In the genomic region with DNA sequence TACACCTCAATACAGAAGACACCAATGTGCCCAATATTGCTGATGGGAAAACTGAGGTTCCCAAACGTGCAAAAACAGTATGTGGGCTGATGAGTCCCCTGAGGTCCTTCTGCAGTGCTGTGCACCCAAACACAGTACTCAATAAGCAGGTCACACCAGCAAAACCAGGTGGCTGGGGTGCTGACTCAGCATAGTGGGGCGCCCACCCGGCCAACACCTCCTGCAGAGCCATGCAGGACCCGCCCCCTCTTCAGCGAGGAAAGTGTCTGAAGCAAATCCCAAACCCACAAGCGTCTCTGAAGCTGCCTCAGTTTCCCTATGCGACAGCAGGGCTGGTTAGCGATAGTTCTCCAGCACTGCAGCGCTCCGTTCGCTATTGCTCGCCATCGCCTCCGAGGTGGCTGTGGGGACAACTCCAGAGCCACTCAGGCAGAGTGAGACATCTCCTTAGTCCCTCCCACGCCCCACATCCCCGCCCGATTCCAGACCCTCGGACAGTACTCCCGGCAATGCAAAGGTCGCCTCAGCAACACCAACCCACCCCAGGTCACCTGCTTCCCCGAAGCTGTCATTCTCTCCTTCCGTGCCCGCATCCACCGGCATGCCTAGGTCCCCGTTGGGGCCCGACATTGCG, we compare ENCODE assay signal across 7 mouse cellular contexts. TPM values are rescaled to one million over a fixed set of nuclear protein-coding genes. Genes with fewer than 3 reads are reported as not detected.
A peak's percentile ranks its signal among the peaks of the same experiment; 100 is the strongest.
DNase-seq lines count a peak whose midpoint lies in the region; ATAC-seq and TF ChIP-seq lines count a peak whose summit lies in the region.

No protein-coding gene starts in this region.

- H3K27ac ChIP-seq in forebrain, embryonic 12.5 days = 0 out of 2 replicates have a peak overlapping the region, but pooled peaks have one; percentile 25
- no peak overlapping the region for H3K27ac ChIP-seq in limb, embryonic 14.5 days (replicated peaks; ENCODE audit: low read depth, low read length)
- peak overlapping the region; percentile 61 for H3K27ac ChIP-seq in neural tube, embryonic 13.5 days (replicated peaks)

- 0 out of 2 replicates have a peak, but pooled peaks have one; percentile 11 for TF ChIP-seq POLR2A in limb, embryonic 14.5 days (IDR thresholded peaks at IDR 0.05; ENCODE audit: borderline replicate concordance, extremely low read depth, insufficient read depth, insufficient read length)

- H3K9me3 ChIP-seq in forebrain, embryonic 12.5 days = no peaks in the 10 kb centered on the region
- no peaks in the 10 kb centered on the region for H3K9me3 ChIP-seq in limb, embryonic 14.5 days (ENCODE audit: control insufficient read depth, low read length)
- H3K9me3 ChIP-seq in neural tube, embryonic 13.5 days = no peaks in the 10 kb centered on the region

- WGBS in forebrain, embryonic 12.5 days = 2% methylated on average over 27 of the region's 27 CpGs
- under 1% methylated on average over 25 of the region's 27 CpGs for WGBS in limb, embryonic 14.5 days
- WGBS in neural tube, embryonic 13.5 days = 2% methylated on average over 27 of the region's 27 CpGs

- intact Hi-C loops in left cerebral cortex, postnatal 10 days (cut with DNase I) = no loop called here

- peak overlapping the region; percentile 61 for H3K9ac ChIP-seq in forebrain, embryonic 12.5 days
- peak overlapping the region; percentile 49 for H3K9ac ChIP-seq in limb, embryonic 14.5 days (ENCODE audit: low read depth, low read length, severe bottlenecking)
- peak overlapping the region; percentile 78 for H3K9ac ChIP-seq in neural tube, embryonic 13.5 days

- peaks cover 39% of the 10 kb centered on the region for H3K36me3 ChIP-seq in forebrain, embryonic 12.5 days (replicated peaks)
- H3K36me3 ChIP-seq in limb, embryonic 14.5 days (ENCODE audit: control insufficient read depth, insufficient read depth, low read length) = peaks cover 36% of the 10 kb centered on the region
- peaks cover 40% of the 10 kb centered on the region for H3K36me3 ChIP-seq in neural tube, embryonic 13.5 days

- peaks cover 18% of the 10 kb centered on the region for H3K27me3 ChIP-seq in forebrain, embryonic 12.5 days
- no peaks in the 10 kb centered on the region for H3K27me3 ChIP-seq in limb, embryonic 14.5 days (ENCODE audit: control insufficient read depth, insufficient read depth, low read length)
- H3K27me3 ChIP-seq in neural tube, embryonic 13.5 days = peaks cover 16% of the 10 kb centered on the region; the same call in 1 of the 2 replicates

- H3K4me1 ChIP-seq in forebrain, embryonic 12.5 days = peaks cover 9% of the 10 kb centered on the region
- peaks cover 7% of the 10 kb centered on the region for H3K4me1 ChIP-seq in limb, embryonic 14.5 days (ENCODE audit: control insufficient read depth, insufficient read depth, low read length)
- peaks cover 8% of the 10 kb centered on the region for H3K4me1 ChIP-seq in neural tube, embryonic 13.5 days (replicated peaks)

- ATAC-seq in forebrain, embryonic 12.5 days (ENCODE audit: low FRiP score) = peak; percentile 54
- peak; percentile 45 for ATAC-seq in limb, embryonic 14.5 days (ENCODE audit: low FRiP score, low read depth)
- peak; percentile 72 for ATAC-seq in neural tube, embryonic 13.5 days (ENCODE audit: low read depth)

- DNase-seq in left cerebral cortex, postnatal 10 days (ENCODE audit: extremely low spot score in 1 of 2, low spot score in 2 of 2) = peak; percentile 36 to 67
- no peak for DNase-seq in left cerebral cortex, adult 11 months (ENCODE audit: low spot score)
- peak; percentile 48 for DNase-seq in brain, adult 2 months (ENCODE audit: low read depth, low spot score)
- no peak for DNase-seq in limb, embryonic 14.5 days (ENCODE audit: low spot score)
- no peak for DNase-seq in MN1 (ENCODE audit: low spot score)

- H3K4me3 ChIP-seq in forebrain, embryonic 12.5 days (replicated peaks) = peak overlapping the region; percentile 71
- peak overlapping the region; percentile 70 for H3K4me3 ChIP-seq in limb, embryonic 14.5 days (replicated peaks; ENCODE audit: low read length)
- H3K4me3 ChIP-seq in neural tube, embryonic 13.5 days = peak overlapping the region; percentile 63

- H3K4me2 ChIP-seq in forebrain, embryonic 12.5 days = peak overlapping the region; percentile 98
- peak overlapping the region; percentile 97 for H3K4me2 ChIP-seq in limb, embryonic 14.5 days (replicated peaks; ENCODE audit: low read depth, low read length, severe bottlenecking)
- peak overlapping the region; percentile 91 for H3K4me2 ChIP-seq in neural tube, embryonic 13.5 days

RNA-seq across cellular contexts. Expression of a gene that starts 0.5 kb away (rescaled TPM):
- total RNA-seq in left cerebral cortex, postnatal 10 days (2021) = 100 to 1,000 TPM; 168 to 176 TPM
- 51.0 and 51.4 TPM in 2 replicates for polyA plus RNA-seq in forebrain, embryonic 12.5 days (2016; fragmentation: Nextera tagmentation; extraction: Ambion mirVana)
- 51.3 and 76.1 TPM in 2 replicates for polyA plus RNA-seq in limb, embryonic 14.5 days (2012; rRNA removed)
- 55.3 and 66.9 TPM in 2 replicates for polyA plus RNA-seq in limb, embryonic 14.5 days (2014; fragmentation: Nextera tagmentation; extraction: Ambion mirVana)
- polyA plus RNA-seq in neural tube, embryonic 13.5 days (2015; fragmentation: Nextera tagmentation; extraction: Ambion mirVana) = 101 and 135 TPM in 2 replicates

RNA-seq across cellular contexts. Expression of a gene that starts 6.8 kb away (rescaled TPM):
- 1 to 10 TPM; 1.7 to 3.4 TPM for total RNA-seq in left cerebral cortex, postnatal 10 days (2021)
- polyA plus RNA-seq in forebrain, embryonic 12.5 days (2016; fragmentation: Nextera tagmentation; extraction: Ambion mirVana) = 0.45 and 0.50 TPM in 2 replicates
- polyA plus RNA-seq in limb, embryonic 14.5 days (2012; rRNA removed) = 1.3 and 2.4 TPM in 2 replicates
- 0.97 and 2.8 TPM in 2 replicates for polyA plus RNA-seq in limb, embryonic 14.5 days (2014; fragmentation: Nextera tagmentation; extraction: Ambion mirVana)
- 0.56 and 1.4 TPM in 2 replicates for polyA plus RNA-seq in neural tube, embryonic 13.5 days (2015; fragmentation: Nextera tagmentation; extraction: Ambion mirVana)

RNA-seq across cellular contexts. Expression of a gene that starts 14.4 kb away (rescaled TPM):
- total RNA-seq in left cerebral cortex, postnatal 10 days (2021) = 10 to 100 TPM; 46.5 to 46.9 TPM
- 29.6 and 29.9 TPM in 2 replicates for polyA plus RNA-seq in forebrain, embryonic 12.5 days (2016; fragmentation: Nextera tagmentation; extraction: Ambion mirVana)
- polyA plus RNA-seq in limb, embryonic 14.5 days (2012; rRNA removed) = 29.3 and 30.5 TPM in 2 replicates
- polyA plus RNA-seq in limb, embryonic 14.5 days (2014; fragmentation: Nextera tagmentation; extraction: Ambion mirVana) = 26.5 and 30.3 TPM in 2 replicates
- 44.3 and 46.0 TPM in 2 replicates for polyA plus RNA-seq in neural tube, embryonic 13.5 days (2015; fragmentation: Nextera tagmentation; extraction: Ambion mirVana)

RNA-seq across cellular contexts. Expression of a gene that starts 28.1 kb away (rescaled TPM):
- total RNA-seq in left cerebral cortex, postnatal 10 days (2021) = 100 to 1,000 TPM; 707 to 727 TPM
- polyA plus RNA-seq in forebrain, embryonic 12.5 days (2016; fragmentation: Nextera tagmentation; extraction: Ambion mirVana) = 18.6 and 19.4 TPM in 2 replicates
- 318 and 459 TPM in 2 replicates for polyA plus RNA-seq in limb, embryonic 14.5 days (2012; rRNA removed)
- 46.0 and 60.1 TPM in 2 replicates for polyA plus RNA-seq in limb, embryonic 14.5 days (2014; fragmentation: Nextera tagmentation; extraction: Ambion mirVana)
- polyA plus RNA-seq in neural tube, embryonic 13.5 days (2015; fragmentation: Nextera tagmentation; extraction: Ambion mirVana) = 44.3 and 47.0 TPM in 2 replicates

RNA-seq across cellular contexts. Expression of a gene that starts 29.1 kb away (rescaled TPM):
- 10 to 100 TPM; 65.2 to 75.1 TPM for total RNA-seq in left cerebral cortex, postnatal 10 days (2021)
- polyA plus RNA-seq in forebrain, embryonic 12.5 days (2016; fragmentation: Nextera tagmentation; extraction: Ambion mirVana) = 59.1 and 67.5 TPM in 2 replicates
- polyA plus RNA-seq in limb, embryonic 14.5 days (2012; rRNA removed) = 196 and 266 TPM in 2 replicates
- 39.5 and 46.5 TPM in 2 replicates for polyA plus RNA-seq in limb, embryonic 14.5 days (2014; fragmentation: Nextera tagmentation; extraction: Ambion mirVana)
- polyA plus RNA-seq in neural tube, embryonic 13.5 days (2015; fragmentation: Nextera tagmentation; extraction: Ambion mirVana) = 49.9 and 51.1 TPM in 2 replicates

Comparison
In these comparisons a context has a peak if more than half of its experiments do, and no peak if none do; other contexts are left out.
1. DNase-seq: peak in left cerebral cortex, postnatal 10 days (2 of 2) and brain, adult 2 months (single experiment); none in left cerebral cortex, adult 11 months (single experiment), limb, embryonic 14.5 days (single experiment) and MN1 (single experiment).
2. Peak in every context shown above with its lines, with median percentiles within 50 percentile points of each other: ATAC-seq, H3K4me2 ChIP-seq, H3K4me3 ChIP-seq and H3K9ac ChIP-seq.